Mouse (Mus musculus) embryo, embryonic 11 days (tissue): ENCODE data around the gene Lcn10.
"Not testable (repeated sequence)": the region's sequence is repeated elsewhere in the genome, so short reads cannot be mapped to it uniquely, and the experiment has no call there.

ENCODE experiments used
- DNase-seq: peaks from one replicate; pipeline ENCODE4 v3.0.0-alpha.2; 2015

Gene Lcn10

GRCm38 (mm10) chr2:25682426-25682825 is at the start of gene Lcn10:
Gene Lcn10 (plus strand): TSS chr2:25682726.
- DNase-seq = no peak

- no peak for DNase-seq
These were observed 48.9 kb upstream of the Lcn10 start for GRCm38 (mm10) chr2:25633616-25634015.

GRCm38 (mm10) chr2:25634046-25634445 is 48.5 kb upstream of the Lcn10 start:
- no peak for DNase-seq

- DNase-seq = peak; percentile 68
These were observed 42.6 kb upstream of the Lcn10 start for GRCm38 (mm10) chr2:25639890-25640289.

- DNase-seq = no peak
These were observed 29.6 kb upstream of the Lcn10 start, which contains the start of gene Lcn8 for GRCm38 (mm10) chr2:25652902-25653301. Gene Lcn8 (plus strand): TSS chr2:25653120.

- DNase-seq = peak; percentile 4
These were observed 28.0 kb upstream of the Lcn10 start for GRCm38 (mm10) chr2:25654502-25654901.

- DNase-seq = no peak
These were observed 25.8 kb upstream of the Lcn10 start for GRCm38 (mm10) chr2:25656691-25657090.

GRCm38 (mm10) chr2:25657246-25657645 is 25.3 kb upstream of the Lcn10 start:
- DNase-seq = no peak

GRCm38 (mm10) chr2:25657652-25658051 is 24.9 kb upstream of the Lcn10 start, which contains the start of gene Lcn5:
Gene Lcn5 (plus strand): TSS chr2:25657952.
- no peak for DNase-seq

- no peak for DNase-seq
These were observed 22.2 kb upstream of the Lcn10 start for GRCm38 (mm10) chr2:25660279-25660678.

- no peak for DNase-seq
These were observed 21.1 kb upstream of the Lcn10 start for GRCm38 (mm10) chr2:25661245-25661970.

GRCm38 (mm10) chr2:25663511-25663910 is 19.0 kb upstream of the Lcn10 start:
- DNase-seq = peak; percentile 47

GRCm38 (mm10) chr2:25664125-25664524 is 18.4 kb upstream of the Lcn10 start:
- no peak for DNase-seq

- DNase-seq = no peak
These were observed 16.0 kb upstream of the Lcn10 start for GRCm38 (mm10) chr2:25666516-25666915.

GRCm38 (mm10) chr2:25676486-25676885 is 6.0 kb upstream of the Lcn10 start, which contains the start of gene Lcn6:
Gene Lcn6 (plus strand): TSS chr2:25676786.
- no peak for DNase-seq

- DNase-seq = no peak
These were observed 3.0 kb upstream of the Lcn10 start for GRCm38 (mm10) chr2:25679559-25679958.

- no peak for DNase-seq
These were observed 4.4 kb downstream of the Lcn10 start for GRCm38 (mm10) chr2:25686941-25687340.

- DNase-seq = peak; percentile 77
These were observed 12.1 kb downstream of the Lcn10 start for GRCm38 (mm10) chr2:25694605-25695004.

- no peak for DNase-seq
These were observed 14.4 kb downstream of the Lcn10 start for GRCm38 (mm10) chr2:25696951-25697350.

GRCm38 (mm10) chr2:25698696-25699095 is 16.2 kb downstream of the Lcn10 start:
- DNase-seq = no peak

GRCm38 (mm10) chr2:25699743-25700142 is 17.2 kb downstream of the Lcn10 start, which contains the start of gene Obp2a:
Gene Obp2a (plus strand): TSS chr2:25700043.
- DNase-seq = not testable (repeated sequence)

- no peak for DNase-seq
These were observed 18.5 kb downstream of the Lcn10 start for GRCm38 (mm10) chr2:25701001-25701400.

GRCm38 (mm10) chr2:25703706-25704105 is 21.2 kb downstream of the Lcn10 start:
- no peak for DNase-seq

- peak; percentile 94 for DNase-seq
These were observed 24.3 kb downstream of the Lcn10 start, which contains the start of gene Bmyc for GRCm38 (mm10) chr2:25706643-25707481. Gene Bmyc (plus strand): TSS chr2:25706739.
